Mouse (Mus musculus): ENCODE measurements at regions not wholly inside any gene's neighbourhood (a gene's known extent, or its start where the extent isn't known, plus 50 kb on each side); places are given as distances from the start of the nearest gene placed in this dataset.
A peak's percentile ranks its signal among the peaks of the same experiment; 100 is the strongest.

GRCm38 (mm10) chr3:149519575-149519929 lies 529.2 kb upstream of the Adgrl2 start:
- intact Hi-C loops (cut with DNase I): no loop called here
- DNase-seq (ENCODE audit: low spot score in 2 of 2): no peak

- DNase-seq (ENCODE audit: low spot score in 2 of 2): peak in 1 of 2 experiments; percentile 4
- intact Hi-C loops (cut with DNase I): no loop called here
Observed at GRCm38 (mm10) chr3:149518928-149519574, 528.7 kb upstream of the Adgrl2 start.

- intact Hi-C loops (cut with DNase I): no loop called here
- no peak for DNase-seq (ENCODE audit: low spot score in 2 of 2)
Observed at GRCm38 (mm10) chr3:149517537-149517936, 527.2 kb upstream of the Adgrl2 start.

GRCm38 (mm10) chr3:149509178-149509577 lies 518.8 kb upstream of the Adgrl2 start:
- intact Hi-C loops (cut with DNase I): no loop called here
- DNase-seq (ENCODE audit: low spot score in 2 of 2): no peak

GRCm38 (mm10) chr3:149508671-149509070 lies 518.3 kb upstream of the Adgrl2 start:
- intact Hi-C loops (cut with DNase I): no loop called here

GRCm38 (mm10) chr3:149505692-149506091 lies 515.3 kb upstream of the Adgrl2 start:
- intact Hi-C loops (cut with DNase I): no loop called here
- no peak for DNase-seq (ENCODE audit: low spot score in 2 of 2)

More at GRCm38 (mm10) chr3:149508671-149509070, 518.3 kb upstream of the Adgrl2 start:
- DNase-seq (ENCODE audit: low spot score in 2 of 2): no peak

- no peak for DNase-seq (ENCODE audit: low spot score in 2 of 2)
Observed at GRCm38 (mm10) chr3:149503992-149504391, 513.6 kb upstream of the Adgrl2 start.

GRCm38 (mm10) chr3:149500130-149500529 lies 509.8 kb upstream of the Adgrl2 start:
- no peak for DNase-seq (ENCODE audit: low spot score in 2 of 2)
- intact Hi-C loops (cut with DNase I): no loop called here

More at GRCm38 (mm10) chr3:149503992-149504391, 513.6 kb upstream of the Adgrl2 start:
- intact Hi-C loops (cut with DNase I): no loop called here

- no peak for DNase-seq (ENCODE audit: low spot score in 2 of 2)
- intact Hi-C loops (cut with DNase I): no loop called here
Observed at GRCm38 (mm10) chr3:149498765-149499164, 508.4 kb upstream of the Adgrl2 start.

- no peak for DNase-seq (ENCODE audit: low spot score in 2 of 2)
- intact Hi-C loops (cut with DNase I): no loop called here
Observed at GRCm38 (mm10) chr3:149496829-149497471, 506.6 kb upstream of the Adgrl2 start.

- intact Hi-C loops (cut with DNase I): no loop called here
- no peak for DNase-seq (ENCODE audit: low spot score in 2 of 2)
Observed at GRCm38 (mm10) chr3:149496122-149496521, 505.8 kb upstream of the Adgrl2 start.

- no peak for DNase-seq (ENCODE audit: low spot score in 2 of 2)
- intact Hi-C loops (cut with DNase I): no loop called here
Observed at GRCm38 (mm10) chr3:149488147-149488546, 497.8 kb upstream of the Adgrl2 start.

GRCm38 (mm10) chr3:149485406-149485805 lies 495.1 kb upstream of the Adgrl2 start:
- intact Hi-C loops (cut with DNase I): no loop called here

GRCm38 (mm10) chr3:149484319-149484718 lies 494.0 kb upstream of the Adgrl2 start:
- no peak for DNase-seq (ENCODE audit: low spot score in 2 of 2)
- intact Hi-C loops (cut with DNase I): no loop called here

More at GRCm38 (mm10) chr3:149485406-149485805, 495.1 kb upstream of the Adgrl2 start:
- no peak for DNase-seq (ENCODE audit: low spot score in 2 of 2)

GRCm38 (mm10) chr3:149476151-149476550 lies 485.8 kb upstream of the Adgrl2 start:
- DNase-seq (ENCODE audit: low spot score in 2 of 2): no peak

GRCm38 (mm10) chr3:149466973-149467372 lies 476.6 kb upstream of the Adgrl2 start:
- intact Hi-C loops (cut with DNase I): no loop called here
- no peak for DNase-seq (ENCODE audit: low spot score in 2 of 2)

More at GRCm38 (mm10) chr3:149476151-149476550, 485.8 kb upstream of the Adgrl2 start:
- intact Hi-C loops (cut with DNase I): no loop called here

GRCm38 (mm10) chr3:149464603-149465002 lies 474.2 kb upstream of the Adgrl2 start:
- intact Hi-C loops (cut with DNase I): no loop called here
- DNase-seq (ENCODE audit: low spot score in 2 of 2): no peak

GRCm38 (mm10) chr3:149462121-149462541 lies 471.8 kb upstream of the Adgrl2 start:
- intact Hi-C loops (cut with DNase I): no loop called here
- DNase-seq (ENCODE audit: low spot score in 2 of 2): no peak

GRCm38 (mm10) chr3:149461613-149462012 lies 471.3 kb upstream of the Adgrl2 start:
- intact Hi-C loops (cut with DNase I): no loop called here
- DNase-seq (ENCODE audit: low spot score in 2 of 2): peak in 1 of 2 experiments; percentile 17

- intact Hi-C loops (cut with DNase I): no loop called here
- no peak for DNase-seq (ENCODE audit: low spot score in 2 of 2)
Observed at GRCm38 (mm10) chr3:149449376-149449775, 459.0 kb upstream of the Adgrl2 start.

GRCm38 (mm10) chr3:149445991-149446564 lies 455.7 kb upstream of the Adgrl2 start:
- no peak for DNase-seq (ENCODE audit: low spot score in 2 of 2)
- intact Hi-C loops (cut with DNase I): no loop called here

Data from left cerebral cortex, postnatal 14 days (tissue).